Mouse (Mus musculus): ENCODE results near the gene Mecom.
"Not testable (repeated sequence)": the region's sequence is repeated elsewhere in the genome, so short reads cannot be mapped to it uniquely, and the experiment has no call there.

Gene Mecom

DNA sequence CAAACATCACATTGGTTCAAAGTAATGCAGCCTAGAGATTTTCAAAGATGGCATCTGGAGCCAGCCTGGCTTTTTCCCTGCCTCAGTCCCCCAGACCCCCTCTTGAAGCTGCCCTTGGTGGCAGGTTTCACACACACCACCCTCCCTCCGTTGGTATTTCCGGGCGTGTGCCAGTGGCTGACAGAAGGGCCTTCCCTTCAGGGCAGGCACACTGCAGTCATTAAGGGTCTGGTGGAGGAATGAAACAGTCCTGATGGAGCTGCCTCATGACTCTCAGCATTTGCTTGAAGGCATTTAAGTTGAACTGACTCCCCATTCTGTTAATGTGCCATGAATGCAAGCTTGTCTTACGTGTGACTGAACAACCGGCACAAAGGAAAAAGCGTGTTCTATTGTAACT is 94.8 kb downstream of the Mecom start:
- DNase-seq (ENCODE audit: low read depth, low spot score), result no peak
- no peaks in the 10 kb centered on the region for H3K36me3 ChIP-seq (ENCODE audit: control insufficient read depth, insufficient read depth, low read length, poor library complexity, severe bottlenecking)
- no peaks in the 10 kb centered on the region for H3K27me3 ChIP-seq (ENCODE audit: control insufficient read depth, insufficient read depth, low read length, poor library complexity, severe bottlenecking)

DNA sequence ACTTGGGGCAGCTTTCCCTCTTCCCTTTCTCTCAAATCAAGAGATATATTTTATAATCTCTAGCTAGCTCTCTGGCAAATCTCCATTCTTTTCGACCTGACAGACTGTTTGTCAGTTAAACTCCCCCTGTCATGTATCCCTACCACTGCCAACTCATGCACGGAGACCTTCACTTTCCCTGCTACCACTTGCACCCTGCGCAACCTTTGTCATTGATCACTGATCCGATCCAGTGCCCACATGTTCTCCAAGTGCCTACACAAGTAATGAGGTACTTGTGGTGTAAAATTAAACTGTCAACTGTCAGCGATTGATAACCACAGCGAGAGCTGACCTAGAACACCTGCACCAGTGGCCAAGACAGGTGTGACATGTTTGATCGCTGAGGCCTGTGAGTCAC is 95.3 kb downstream of the Mecom start:
- Histone ChIP-seq H3K27me3 (ENCODE audit: control insufficient read depth, insufficient read depth, low read length, poor library complexity, severe bottlenecking) (no peaks in the 10 kb centered on the region), H3K36me3 (ENCODE audit: control insufficient read depth, insufficient read depth, low read length, poor library complexity, severe bottlenecking) (no peaks in the 10 kb centered on the region)
- no peak for DNase-seq (ENCODE audit: low read depth, low spot score)

DNA sequence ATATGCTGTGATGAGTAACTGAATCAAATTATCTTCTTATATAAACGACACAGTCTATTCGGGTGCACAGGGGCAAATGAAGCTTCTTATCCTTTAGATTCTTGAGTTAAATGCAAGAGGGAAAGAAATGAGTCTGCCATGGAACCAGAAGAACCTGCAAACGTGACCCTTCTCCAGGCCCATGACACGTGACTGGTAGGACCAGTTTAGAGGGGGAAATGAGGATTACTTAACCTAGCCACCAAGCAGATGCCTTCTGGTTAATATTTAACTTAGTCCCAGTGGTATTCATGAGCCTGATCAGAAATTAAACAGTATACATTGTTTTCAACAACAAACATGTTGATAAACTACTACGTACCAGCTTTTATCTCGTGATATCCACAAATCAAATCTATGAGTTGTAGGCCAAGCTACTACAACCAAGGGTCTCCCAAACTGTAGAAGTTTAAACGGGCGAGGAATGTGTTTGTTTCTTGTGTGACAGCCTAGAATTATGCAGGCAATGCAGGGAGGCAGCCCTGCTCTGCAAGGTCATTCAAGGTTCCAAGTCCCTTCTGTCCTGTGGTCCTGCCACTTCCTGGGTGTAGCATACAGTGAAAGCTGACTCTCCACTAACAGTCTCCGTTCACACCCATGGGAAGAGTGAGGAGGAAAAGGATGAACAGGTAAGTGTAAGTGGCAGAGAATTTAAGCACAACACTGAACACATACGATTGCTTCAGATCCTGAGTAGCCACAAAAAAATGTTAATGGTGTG is 97.4 kb downstream of the Mecom start:
- Histone ChIP-seq H3K36me3 (ENCODE audit: control insufficient read depth, insufficient read depth, low read length, poor library complexity, severe bottlenecking) (no peaks in the 10 kb centered on the region), H3K27me3 (ENCODE audit: control insufficient read depth, insufficient read depth, low read length, poor library complexity, severe bottlenecking) (no peaks in the 10 kb centered on the region)
- no peak for DNase-seq (ENCODE audit: low read depth, low spot score)

DNA sequence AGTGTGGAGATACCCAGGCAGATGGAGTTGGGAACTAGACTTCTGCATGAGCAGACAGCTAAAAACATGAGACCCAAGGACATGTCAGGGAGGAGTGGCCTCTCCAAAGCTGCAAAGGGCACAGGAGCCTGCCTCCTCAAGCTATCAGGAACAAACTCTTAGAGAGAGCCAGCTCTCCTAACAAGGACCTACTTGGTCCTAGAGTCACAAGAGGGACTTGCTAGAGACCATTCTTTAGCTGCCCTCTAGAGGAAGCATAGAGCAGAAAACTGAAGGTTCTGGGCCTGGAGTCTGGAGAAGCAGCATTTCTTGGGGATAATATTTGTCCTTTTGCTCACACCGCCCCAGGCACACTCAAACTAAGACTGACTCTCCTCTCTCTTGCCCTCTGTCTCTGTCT is 99.2 kb downstream of the Mecom start:
- no peak for DNase-seq (ENCODE audit: low read depth, low spot score)
- no peaks in the 10 kb centered on the region for H3K27me3 ChIP-seq (ENCODE audit: control insufficient read depth, insufficient read depth, low read length, poor library complexity, severe bottlenecking)
- no peaks in the 10 kb centered on the region for H3K36me3 ChIP-seq (ENCODE audit: control insufficient read depth, insufficient read depth, low read length, poor library complexity, severe bottlenecking)

DNA sequence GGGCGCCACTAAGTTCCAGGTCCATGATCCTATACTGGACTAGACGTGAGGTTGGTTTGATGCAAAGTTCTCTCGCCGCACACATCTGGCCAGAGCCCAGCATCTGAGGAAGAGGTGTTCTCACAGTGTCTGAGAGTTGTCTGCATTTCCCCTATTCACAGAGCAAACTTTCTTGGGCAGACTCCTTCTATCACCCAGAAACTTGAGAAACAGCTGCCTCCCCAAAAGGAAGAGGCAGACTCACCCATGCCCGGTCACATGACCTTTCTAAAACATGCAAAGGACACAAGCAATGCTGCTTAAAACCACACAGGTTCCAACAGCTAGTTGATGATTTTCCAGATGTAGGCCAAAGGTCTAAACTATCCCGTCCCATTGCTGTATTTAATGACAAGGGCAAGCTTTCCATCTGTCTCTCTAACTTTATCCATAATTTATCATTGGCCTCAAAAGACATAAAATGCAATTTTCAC is 101.8 kb downstream of the Mecom start:
- no peaks in the 10 kb centered on the region for H3K36me3 ChIP-seq (ENCODE audit: control insufficient read depth, insufficient read depth, low read length, poor library complexity, severe bottlenecking)
- DNase-seq (ENCODE audit: low read depth, low spot score), result no peak
- no peaks in the 10 kb centered on the region for H3K27me3 ChIP-seq (ENCODE audit: control insufficient read depth, insufficient read depth, low read length, poor library complexity, severe bottlenecking)

DNA sequence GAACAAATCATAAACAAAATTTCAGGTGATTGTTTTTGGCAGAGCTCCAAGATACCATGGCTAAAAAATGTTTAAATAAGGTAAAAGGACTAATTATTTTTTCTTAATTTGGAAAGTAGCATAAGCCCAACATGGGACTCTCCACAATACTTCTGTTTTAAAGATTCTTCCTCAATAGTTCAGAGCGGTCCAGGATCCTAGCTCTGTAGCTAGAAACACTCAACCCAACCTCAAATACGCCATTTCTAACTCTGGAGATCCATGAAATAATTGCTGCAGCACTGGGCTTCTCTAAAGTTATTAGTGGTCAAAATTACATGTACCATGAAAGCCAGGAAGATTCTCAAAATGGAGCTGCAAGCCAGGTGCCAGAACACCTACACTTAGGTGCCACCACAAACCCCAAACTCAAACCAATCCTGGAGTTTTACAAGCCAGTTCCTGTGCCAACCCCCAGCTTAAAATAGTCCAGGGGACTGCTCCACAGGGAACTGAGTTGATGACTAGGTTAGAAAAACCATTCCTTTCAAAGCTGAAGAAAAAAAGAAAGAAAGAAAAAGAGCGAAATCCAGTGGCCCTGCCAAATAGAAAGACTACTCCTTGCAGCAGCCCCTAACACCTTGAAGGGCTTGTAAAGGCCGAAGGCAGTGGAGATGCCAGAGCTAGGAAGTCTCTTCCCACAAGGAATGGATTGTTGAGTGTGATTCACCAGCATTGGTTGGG is 102.4 kb downstream of the Mecom start:
- Histone ChIP-seq H3K27me3 (ENCODE audit: control insufficient read depth, insufficient read depth, low read length, poor library complexity, severe bottlenecking) (no peaks in the 10 kb centered on the region), H3K36me3 (ENCODE audit: control insufficient read depth, insufficient read depth, low read length, poor library complexity, severe bottlenecking) (no peaks in the 10 kb centered on the region)
- DNase-seq (ENCODE audit: low read depth, low spot score), result no peak

DNA sequence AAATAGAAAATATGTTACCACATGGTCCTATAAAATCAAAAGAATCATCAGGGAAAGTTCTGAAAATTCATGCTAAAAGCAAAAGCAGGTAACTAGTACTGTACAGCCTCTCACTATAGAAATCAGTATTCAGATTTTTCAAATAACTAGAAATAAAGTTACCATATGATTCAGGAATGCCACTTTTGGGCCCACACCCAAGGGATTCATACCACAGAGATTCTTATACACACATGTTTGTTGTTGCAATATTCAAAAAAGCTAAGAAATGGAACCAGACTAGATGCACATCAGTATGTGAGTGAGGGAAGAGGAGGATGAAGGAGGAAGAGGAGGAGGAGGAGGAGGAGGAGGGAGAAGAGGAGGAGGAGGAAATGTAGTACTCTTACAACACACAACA is 106.2 kb downstream of the Mecom start:
- DNase-seq (ENCODE audit: low read depth, low spot score), result no peak
- no peaks in the 10 kb centered on the region for H3K27me3 ChIP-seq (ENCODE audit: control insufficient read depth, insufficient read depth, low read length, poor library complexity, severe bottlenecking)

DNA sequence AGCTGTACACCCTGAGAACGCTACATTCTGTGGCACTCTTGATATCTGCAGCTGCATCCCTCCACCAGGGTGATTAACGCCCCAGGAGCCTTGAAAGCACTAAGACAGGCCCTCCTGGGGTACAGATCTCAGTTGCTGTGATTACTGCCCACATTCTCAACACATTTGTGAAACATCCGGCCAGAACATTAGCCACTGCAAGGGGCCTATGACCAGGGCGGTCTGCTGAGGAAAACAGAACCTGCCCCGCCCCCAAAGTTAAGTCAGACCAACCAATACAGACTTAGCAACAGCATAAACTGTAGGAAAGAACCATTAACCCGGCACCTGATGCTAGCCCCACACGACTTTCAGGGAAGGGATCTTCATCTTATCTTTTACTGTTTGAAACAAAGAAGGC is 109.8 kb downstream of the Mecom start:
- Histone ChIP-seq H3K36me3 (ENCODE audit: control insufficient read depth, insufficient read depth, low read length, poor library complexity, severe bottlenecking) (no peaks in the 10 kb centered on the region), H3K27me3 (ENCODE audit: control insufficient read depth, insufficient read depth, low read length, poor library complexity, severe bottlenecking) (no peaks in the 10 kb centered on the region)
- DNase-seq (ENCODE audit: low read depth, low spot score), result no peak

More for the DNA sequence above, 106.2 kb downstream of the Mecom start:
- no peaks in the 10 kb centered on the region for H3K36me3 ChIP-seq (ENCODE audit: control insufficient read depth, insufficient read depth, low read length, poor library complexity, severe bottlenecking)

DNA sequence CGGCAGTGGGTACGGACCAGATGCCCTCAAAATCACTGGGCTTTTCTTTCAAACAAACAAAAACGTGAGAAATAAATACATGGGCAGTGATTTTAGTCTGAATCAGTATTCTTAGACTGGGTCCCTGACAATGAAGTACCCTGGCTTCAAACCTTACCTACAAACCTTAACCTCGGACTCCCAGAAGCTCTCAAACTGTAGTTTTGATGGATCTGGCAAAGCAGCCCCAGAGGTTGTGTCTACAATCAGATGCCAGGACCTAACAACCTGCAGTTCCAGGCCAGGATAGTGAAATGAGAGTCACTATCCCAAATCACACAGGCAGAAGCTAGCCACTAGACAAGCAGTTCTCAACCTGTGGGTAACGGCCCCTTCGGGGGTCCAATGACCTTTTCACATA is 111.2 kb downstream of the Mecom start:
- DNase-seq (ENCODE audit: low read depth, low spot score), result no peak
- Histone ChIP-seq H3K36me3 (ENCODE audit: control insufficient read depth, insufficient read depth, low read length, poor library complexity, severe bottlenecking) (no peaks in the 10 kb centered on the region), H3K27me3 (ENCODE audit: control insufficient read depth, insufficient read depth, low read length, poor library complexity, severe bottlenecking) (no peaks in the 10 kb centered on the region)

DNA sequence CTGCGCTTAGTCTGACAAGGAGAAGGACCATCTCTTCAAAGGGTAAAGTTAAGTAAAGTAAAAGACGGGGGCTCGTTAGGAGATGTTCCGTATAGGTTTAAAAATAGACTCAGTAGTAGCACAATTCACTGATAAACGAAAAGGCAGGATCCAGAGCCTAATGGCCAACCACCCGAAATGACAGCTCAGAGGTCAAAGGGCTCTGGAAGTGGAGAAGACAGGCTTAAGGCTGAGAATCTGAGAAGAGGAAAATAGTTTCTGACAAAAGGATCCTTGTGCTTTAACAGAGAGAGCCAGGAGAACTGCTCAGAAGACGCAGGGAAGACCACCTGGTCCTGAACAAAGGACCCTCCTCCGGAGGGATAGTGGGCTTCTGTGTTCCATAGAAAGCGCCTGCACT is 111.7 kb downstream of the Mecom start:
- no peaks in the 10 kb centered on the region for H3K36me3 ChIP-seq (ENCODE audit: control insufficient read depth, insufficient read depth, low read length, poor library complexity, severe bottlenecking)
- DNase-seq (ENCODE audit: low read depth, low spot score), result no peak

DNA sequence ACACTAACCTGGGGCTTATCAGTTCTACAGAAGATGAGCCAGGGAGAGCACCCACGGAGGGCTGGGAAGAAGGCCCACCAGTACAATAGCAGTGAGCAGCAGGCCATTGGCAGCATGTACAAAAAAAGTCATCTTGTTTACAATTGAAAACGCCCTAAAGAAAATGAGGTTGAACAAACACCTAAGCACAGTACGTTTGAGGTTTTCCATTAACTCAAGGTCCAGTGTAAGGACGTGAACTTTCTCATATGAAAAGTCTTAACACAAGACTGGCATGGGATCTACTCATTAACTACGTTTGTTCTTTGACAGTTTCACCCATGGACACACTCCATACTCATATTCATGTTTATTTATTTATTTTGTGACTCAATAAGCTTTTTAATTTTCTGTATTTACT is 118.9 kb downstream of the Mecom start:
- no peaks in the 10 kb centered on the region for H3K27me3 ChIP-seq (ENCODE audit: control insufficient read depth, insufficient read depth, low read length, poor library complexity, severe bottlenecking)
- H3K36me3 ChIP-seq (ENCODE audit: control insufficient read depth, insufficient read depth, low read length, poor library complexity, severe bottlenecking), result no peaks in the 10 kb centered on the region
- no peak for DNase-seq (ENCODE audit: low read depth, low spot score)

More for the DNA sequence above, 111.7 kb downstream of the Mecom start:
- H3K27me3 ChIP-seq (ENCODE audit: control insufficient read depth, insufficient read depth, low read length, poor library complexity, severe bottlenecking), result no peaks in the 10 kb centered on the region

DNA sequence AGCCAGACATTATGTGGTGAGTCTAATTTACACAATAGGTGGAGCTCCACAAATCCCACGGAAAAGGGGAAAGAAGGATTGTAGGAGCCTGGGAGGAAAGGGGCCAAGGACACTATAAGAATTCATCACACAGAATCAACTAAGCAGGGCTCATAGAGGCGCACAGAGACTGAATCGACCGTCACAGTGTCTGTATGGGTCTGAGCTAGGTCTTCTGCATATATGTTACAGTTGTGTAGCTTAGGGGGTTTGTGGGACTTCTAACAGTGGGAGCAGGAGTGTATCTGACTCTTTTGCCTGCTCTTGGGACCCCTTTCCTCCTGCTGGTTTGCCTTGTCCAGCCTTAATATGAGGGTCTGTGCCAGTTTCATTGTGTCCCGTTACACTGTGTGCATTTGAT is 123.8 kb downstream of the Mecom start:
- H3K36me3 ChIP-seq (ENCODE audit: control insufficient read depth, insufficient read depth, low read length, poor library complexity, severe bottlenecking), result no peaks in the 10 kb centered on the region
- no peaks in the 10 kb centered on the region for H3K27me3 ChIP-seq (ENCODE audit: control insufficient read depth, insufficient read depth, low read length, poor library complexity, severe bottlenecking)
- no peak for DNase-seq (ENCODE audit: low read depth, low spot score)

DNA sequence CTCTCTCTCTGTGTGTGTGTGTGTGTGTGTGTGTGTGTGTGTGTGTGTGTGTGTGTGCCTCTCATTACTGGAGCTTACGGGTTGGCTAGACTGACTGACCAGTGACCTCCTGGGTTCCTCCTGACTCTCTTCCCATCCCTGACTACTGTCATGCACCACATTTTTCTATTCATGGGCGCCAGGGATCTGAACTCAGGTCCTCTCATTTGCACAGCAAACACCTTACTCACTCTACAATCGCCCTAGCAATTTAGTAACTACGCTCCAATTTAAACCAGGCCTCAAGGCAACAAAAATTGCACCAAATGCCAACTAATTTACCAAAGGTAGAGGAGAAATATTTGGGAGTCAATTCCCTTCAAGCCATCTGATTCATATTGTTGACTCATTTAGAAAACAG is 125.9 kb downstream of the Mecom start:
- not testable (repeated sequence) for DNase-seq (ENCODE audit: low read depth, low spot score); H3K36me3 ChIP-seq (ENCODE audit: control insufficient read depth, insufficient read depth, low read length, poor library complexity, severe bottlenecking); H3K27me3 ChIP-seq (ENCODE audit: control insufficient read depth, insufficient read depth, low read length, poor library complexity, severe bottlenecking)

DNA sequence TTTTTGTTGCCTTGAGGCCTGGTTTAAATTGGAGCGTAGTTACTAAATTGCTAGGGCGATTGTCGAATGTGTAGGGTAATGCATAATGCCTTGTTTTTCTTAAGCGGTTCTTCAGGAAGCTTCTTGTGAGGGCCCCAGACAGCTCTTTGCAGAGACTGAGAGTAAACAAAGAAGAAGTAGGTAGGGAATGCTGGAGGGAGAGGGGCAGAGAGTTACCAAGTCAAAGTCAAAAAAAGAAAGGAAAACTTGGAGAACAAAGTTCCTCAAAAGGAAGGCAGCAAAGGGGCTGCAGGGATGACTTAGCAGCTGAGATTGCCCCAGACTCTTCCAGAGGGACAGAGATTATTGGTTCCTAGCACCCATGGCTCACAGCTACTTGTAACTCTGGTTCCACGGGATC is 126.9 kb downstream of the Mecom start:
- no peak for DNase-seq (ENCODE audit: low read depth, low spot score)
- Histone ChIP-seq H3K36me3 (ENCODE audit: control insufficient read depth, insufficient read depth, low read length, poor library complexity, severe bottlenecking) (no peaks in the 10 kb centered on the region), H3K27me3 (ENCODE audit: control insufficient read depth, insufficient read depth, low read length, poor library complexity, severe bottlenecking) (no peaks in the 10 kb centered on the region)

DNA sequence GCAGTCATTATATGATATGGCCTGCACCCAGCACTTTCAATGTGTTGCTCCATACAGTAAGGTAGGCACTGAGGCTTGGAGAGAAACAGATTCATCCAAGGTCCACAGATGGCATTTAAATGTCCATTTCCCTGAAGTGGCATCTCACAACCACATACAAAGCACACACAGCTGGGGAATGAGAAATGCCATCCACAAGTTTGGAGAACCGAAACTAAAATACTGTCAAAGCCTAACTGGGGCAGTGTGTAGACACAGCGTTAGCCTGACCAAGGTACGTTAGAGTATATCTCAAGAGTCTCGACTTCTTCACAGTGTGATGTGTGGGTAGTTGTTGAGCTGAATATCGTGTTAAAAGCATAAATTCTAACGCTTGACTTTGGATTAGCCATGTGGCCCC is 133.6 kb downstream of the Mecom start:
- no peaks in the 10 kb centered on the region for H3K36me3 ChIP-seq (ENCODE audit: control insufficient read depth, insufficient read depth, low read length, poor library complexity, severe bottlenecking)
- no peak for DNase-seq (ENCODE audit: low read depth, low spot score)
- H3K27me3 ChIP-seq (ENCODE audit: control insufficient read depth, insufficient read depth, low read length, poor library complexity, severe bottlenecking), result no peaks in the 10 kb centered on the region
